Mouse (Mus musculus) hindbrain, embryonic 11.5 days (tissue): ENCODE data around the gene Kndc1. TPM values are rescaled to one million over a fixed set of nuclear protein-coding genes. Genes with fewer than 3 reads are reported as not detected.

Source experiments
- microRNA counts: library from miRNA; unstranded; fragments of <30 nt; microRNA quantifications from one replicate; lab custom pipeline; 2015
- polyA plus RNA-seq: library from polyadenylated mRNA; unstranded; fragments of >200 nt; fragmentation: Nextera tagmentation; extraction: Ambion mirVana; gene quantifications from 2 replicates; pipeline ENCODE4 v1.2.1, GENCODE M21; 2014

The Kndc1 gene
- polyA plus RNA-seq, 1 experiment from 2014 or later, result 1.4 TPM

MicroRNAs encoded within 50 kb of the gene (microRNA counts, 519-probe panel; counts per million panel counts)
- microRNA mmu-miR-202-3p (lab: Ali Mortazavi, UCI) (not detected), microRNA mmu-miR-202-5p (lab: Ali Mortazavi, UCI) (not detected)

Other genes starting within 250 kb of the Kndc1 start
- gene Cfap46, start 210.9 kb upstream of the Kndc1 start, polyA plus RNA-seq, result 1.0 TPM in 2 replicates
- gene Adgra1, start 60.5 kb upstream of the Kndc1 start, polyA plus RNA-seq, result 14.4 and 16.4 TPM in 2 replicates
- not detected in 2 replicates for gene Utf1, start 49.1 kb downstream of the Kndc1 start, polyA plus RNA-seq
- 0.29 and 0.68 TPM in 2 replicates for gene 6430531B16Rik, start 84.1 kb downstream of the Kndc1 start, polyA plus RNA-seq
- 2.6 and 3.1 TPM in 2 replicates for gene Adam8, start 97.9 kb downstream of the Kndc1 start, polyA plus RNA-seq
- gene Zfp511, start 141.7 kb downstream of the Kndc1 start, polyA plus RNA-seq, result 47.0 and 49.9 TPM in 2 replicates
- gene Tubgcp2, start 142.0 kb downstream of the Kndc1 start, polyA plus RNA-seq, result 58.1 and 67.4 TPM in 2 replicates
- 106 and 139 TPM in 2 replicates for gene Msx3, start 154.4 kb downstream of the Kndc1 start, polyA plus RNA-seq
- 11.2 and 12.1 TPM in 2 replicates for gene Caly, start 187.9 kb downstream of the Kndc1 start, polyA plus RNA-seq
- gene Prap1, start 198.7 kb downstream of the Kndc1 start, polyA plus RNA-seq, result 0.27 TPM in 1 of 2 replicates, not detected in the other
- 17.7 and 18.4 TPM in 2 replicates for gene Fuom, start 207.7 kb downstream of the Kndc1 start, polyA plus RNA-seq
- 15.2 and 15.8 TPM in 2 replicates for gene Paox, start 221.1 kb downstream of the Kndc1 start, polyA plus RNA-seq
- gene Echs1, start 221.8 kb downstream of the Kndc1 start, polyA plus RNA-seq, result 168 and 184 TPM in 2 replicates
- gene Mtg1, start 242.9 kb downstream of the Kndc1 start, polyA plus RNA-seq, result 22.0 and 32.2 TPM in 2 replicates